Mouse (Mus musculus): Measurements from ENCODE around the gene Zfp748. TPM values are rescaled to one million over a fixed set of nuclear protein-coding genes. Genes with fewer than 3 reads are reported as not detected.

Zfp748 gene
- polyA plus RNA-seq (2014; fragmentation: Nextera tagmentation; extraction: Ambion mirVana) = 18.6 and 22.3 TPM in 2 replicates

DNA sequence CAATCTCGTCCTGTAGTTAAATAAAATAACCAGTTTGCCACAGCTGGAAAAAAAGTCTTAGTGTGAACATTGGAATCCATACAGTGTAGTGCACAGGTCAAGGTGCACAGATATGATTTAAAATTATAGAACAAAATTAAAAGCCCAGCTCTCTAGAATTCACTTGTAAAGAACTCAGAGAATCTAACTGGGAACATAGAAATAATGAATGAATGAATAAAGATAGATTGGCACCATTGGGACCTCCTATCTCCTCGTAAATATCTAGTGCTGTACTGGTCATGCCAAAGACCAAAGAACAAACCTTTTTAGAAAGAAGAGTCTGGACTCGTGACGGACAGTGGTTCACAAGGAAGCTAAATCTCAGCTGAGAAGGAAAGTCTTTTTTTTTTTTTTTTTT lies at the start of gene Zfp748:
Gene Zfp748, minus strand, starts transcription at position 101 of the 400 bp plus-strand sequence.
- WGBS = 81% methylated on average over 4 of the region's 4 CpGs
- Histone ChIP-seq H3K9ac (ENCODE audit: low read length) (peak within 1 kb of the TSS; percentile 92), H3K27ac (ENCODE audit: low read depth, low read length) (peak within 1 kb of the TSS; percentile 75; the same call in 1 of the 2 replicates), H3K27me3 (replicated peaks; ENCODE audit: control insufficient read depth, insufficient read depth, low read length) (no peaks in the 10 kb centered on the region), H3K9me3 (replicated peaks; ENCODE audit: control insufficient read depth, low read length) (no peaks in the 10 kb centered on the region), H3K36me3 (ENCODE audit: control insufficient read depth, insufficient read depth, low read length) (no peaks in the 10 kb centered on the region), H3K4me2 (ENCODE audit: low read length) (peak within 1 kb of the TSS; percentile 61), H3K4me1 (ENCODE audit: control insufficient read depth, insufficient read depth, low read length) (peaks cover 8% of the 10 kb centered on the region), H3K4me3 (ENCODE audit: low read depth, low read length) (peak within 1 kb of the TSS; percentile 82)
- ATAC-seq (no peak), DNase-seq (ENCODE audit: low spot score) (no peak)

- no peaks in the 10 kb centered on the region for H3K4me1 ChIP-seq (ENCODE audit: control insufficient read depth, insufficient read depth, low read length)
- DNase-seq (ENCODE audit: low spot score) = no peak
- no peak overlapping the region for H3K9ac ChIP-seq (ENCODE audit: low read length)
- no peak for ATAC-seq
- H3K27me3 ChIP-seq (replicated peaks; ENCODE audit: control insufficient read depth, insufficient read depth, low read length) = no peaks in the 10 kb centered on the region
- no peak overlapping the region for H3K4me2 ChIP-seq (ENCODE audit: low read length)
- 74% methylated on average over 5 of the region's 5 CpGs for WGBS
- no peak overlapping the region for H3K27ac ChIP-seq (ENCODE audit: low read depth, low read length)
- no peak overlapping the region for H3K4me3 ChIP-seq (ENCODE audit: low read depth, low read length)
- no peaks in the 10 kb centered on the region for H3K36me3 ChIP-seq (ENCODE audit: control insufficient read depth, insufficient read depth, low read length)
- H3K9me3 ChIP-seq (replicated peaks; ENCODE audit: control insufficient read depth, low read length) = no peaks in the 10 kb centered on the region
These were observed 19.1 kb upstream of the Zfp748 start for GRCm38 (mm10) chr13:67572591-67573189.

GRCm38 (mm10) chr13:67552505-67553346 lies 904 bp downstream of the Zfp748 start:
- Histone ChIP-seq H3K27me3 (replicated peaks; ENCODE audit: control insufficient read depth, insufficient read depth, low read length) (no peaks in the 10 kb centered on the region), H3K9me3 (replicated peaks; ENCODE audit: control insufficient read depth, low read length) (no peaks in the 10 kb centered on the region), H3K4me1 (ENCODE audit: control insufficient read depth, insufficient read depth, low read length) (peaks cover 8% of the 10 kb centered on the region), H3K27ac (ENCODE audit: low read depth, low read length) (peak overlapping the region; percentile 75; the same call in 1 of the 2 replicates), H3K4me3 (ENCODE audit: low read depth, low read length) (peak overlapping the region; percentile 82), H3K36me3 (ENCODE audit: control insufficient read depth, insufficient read depth, low read length) (no peaks in the 10 kb centered on the region), H3K4me2 (ENCODE audit: low read length) (peak overlapping the region; percentile 61), H3K9ac (ENCODE audit: low read length) (peak overlapping the region; percentile 92)
- peak; percentile 97 for DNase-seq (ENCODE audit: low spot score)
- under 1% methylated on average over 44 of the region's 44 CpGs for WGBS
- ATAC-seq = peak; percentile 99

- Histone ChIP-seq H3K9ac (ENCODE audit: low read length) (no peak overlapping the region), H3K4me2 (ENCODE audit: low read length) (no peak overlapping the region), H3K27ac (ENCODE audit: low read depth, low read length) (no peak overlapping the region), H3K9me3 (replicated peaks; ENCODE audit: control insufficient read depth, low read length) (no peaks in the 10 kb centered on the region), H3K36me3 (ENCODE audit: control insufficient read depth, insufficient read depth, low read length) (peaks cover 42% of the 10 kb centered on the region), H3K27me3 (replicated peaks; ENCODE audit: control insufficient read depth, insufficient read depth, low read length) (no peaks in the 10 kb centered on the region), H3K4me1 (ENCODE audit: control insufficient read depth, insufficient read depth, low read length) (no peaks in the 10 kb centered on the region), H3K4me3 (ENCODE audit: low read depth, low read length) (no peak overlapping the region)
- no peak for ATAC-seq
- WGBS = 83% methylated on average over 1 of the region's 1 CpGs
- DNase-seq (ENCODE audit: low spot score) = no peak
These were observed 7.7 kb downstream of the Zfp748 start for GRCm38 (mm10) chr13:67545941-67546340.

- H3K27me3 ChIP-seq (replicated peaks; ENCODE audit: control insufficient read depth, insufficient read depth, low read length) = no peaks in the 10 kb centered on the region
- H3K9ac ChIP-seq (ENCODE audit: low read length) = no peak overlapping the region
- no peak overlapping the region for H3K4me3 ChIP-seq (ENCODE audit: low read depth, low read length)
- ATAC-seq = no peak
- no peak for DNase-seq (ENCODE audit: low spot score)
- H3K27ac ChIP-seq (ENCODE audit: low read depth, low read length) = no peak overlapping the region
- no peaks in the 10 kb centered on the region for H3K36me3 ChIP-seq (ENCODE audit: control insufficient read depth, insufficient read depth, low read length)
- no peak overlapping the region for H3K4me2 ChIP-seq (ENCODE audit: low read length)
- 77% methylated on average over 3 of the region's 3 CpGs for WGBS
- no peaks in the 10 kb centered on the region for H3K9me3 ChIP-seq (replicated peaks; ENCODE audit: control insufficient read depth, low read length)
- peaks cover 11% of the 10 kb centered on the region; the same call in 1 of the 2 replicates for H3K4me1 ChIP-seq (ENCODE audit: control insufficient read depth, insufficient read depth, low read length)
These were observed 26.4 kb downstream of the Zfp748 start for GRCm38 (mm10) chr13:67527049-67527730.

- Histone ChIP-seq H3K4me2 (ENCODE audit: low read length) (peak within 1 kb of the TSS; percentile 73), H3K9me3 (replicated peaks; ENCODE audit: control insufficient read depth, low read length) (no peaks in the 10 kb centered on the region), H3K36me3 (ENCODE audit: control insufficient read depth, insufficient read depth, low read length) (peaks cover 2% of the 10 kb centered on the region; the same call in 1 of the 2 replicates), H3K27me3 (replicated peaks; ENCODE audit: control insufficient read depth, insufficient read depth, low read length) (no peaks in the 10 kb centered on the region), H3K27ac (ENCODE audit: low read depth, low read length) (0 out of 2 replicates have a peak within 1 kb of the TSS, but pooled peaks have one; percentile 45), H3K4me1 (ENCODE audit: control insufficient read depth, insufficient read depth, low read length) (peaks cover 11% of the 10 kb centered on the region; the same call in 1 of the 2 replicates), H3K4me3 (ENCODE audit: low read depth, low read length) (peak within 1 kb of the TSS; percentile 80), H3K9ac (ENCODE audit: low read length) (peak within 1 kb of the TSS; percentile 83)
- DNase-seq (ENCODE audit: low spot score) (peak; percentile 98), ATAC-seq (peak; percentile 99)
- under 1% methylated on average over 27 of the region's 27 CpGs for WGBS
These were observed 27.7 kb downstream of the Zfp748 start, which contains the start of the genes Gm26965 and Zfp87 for GRCm38 (mm10) chr13:67525753-67526410. Gene Gm26965 (minus strand): TSS chr13:67526151. Gene Zfp87 (minus strand): TSS chr13:67526177.

DNA sequence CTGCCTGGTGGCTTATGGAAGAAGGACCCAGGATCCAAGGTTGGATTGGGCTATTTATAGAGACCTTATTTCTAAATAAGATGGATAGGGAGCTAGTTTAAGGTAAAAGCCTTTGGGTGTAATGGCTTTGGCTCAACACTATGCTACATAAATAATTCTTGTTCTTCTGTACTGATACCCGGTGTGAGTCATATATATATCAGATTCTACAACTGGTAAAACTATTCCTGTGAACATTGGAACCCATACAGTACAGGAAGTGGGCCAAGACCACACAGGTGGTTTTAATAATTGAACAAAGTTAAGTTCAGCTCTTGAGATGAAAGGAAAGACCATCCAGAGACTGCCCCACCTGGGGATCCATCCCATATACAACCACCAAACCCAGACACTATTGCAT lies 52.7 kb downstream of the Zfp748 start:
- Histone ChIP-seq H3K27ac (ENCODE audit: low read depth, low read length) (no peak overlapping the region), H3K9ac (ENCODE audit: low read length) (no peak overlapping the region), H3K9me3 (replicated peaks; ENCODE audit: control insufficient read depth, low read length) (no peaks in the 10 kb centered on the region), H3K4me2 (ENCODE audit: low read length) (no peak overlapping the region), H3K4me3 (ENCODE audit: low read depth, low read length) (no peak overlapping the region), H3K36me3 (ENCODE audit: control insufficient read depth, insufficient read depth, low read length) (0 out of 2 replicates have a peak, but pooled peaks cover 2% of the 10 kb centered on the region), H3K4me1 (ENCODE audit: control insufficient read depth, insufficient read depth, low read length) (peaks cover 8% of the 10 kb centered on the region), H3K27me3 (replicated peaks; ENCODE audit: control insufficient read depth, insufficient read depth, low read length) (no peaks in the 10 kb centered on the region)
- WGBS = 89% methylated on average over 1 of the region's 1 CpGs
- ATAC-seq = peak; percentile 22
- DNase-seq (ENCODE audit: low spot score) = no peak

GRCm38 (mm10) chr13:67500084-67500719 lies 53.4 kb downstream of the Zfp748 start, which contains the start of gene Zfp58:
Gene Zfp58 (minus strand): TSS chr13:67500555.
- Histone ChIP-seq H3K27ac (ENCODE audit: low read depth, low read length) (no peak within 1 kb of the TSS), H3K4me1 (ENCODE audit: control insufficient read depth, insufficient read depth, low read length) (peaks cover 8% of the 10 kb centered on the region), H3K9ac (ENCODE audit: low read length) (peak within 1 kb of the TSS; percentile 72), H3K36me3 (ENCODE audit: control insufficient read depth, insufficient read depth, low read length) (0 out of 2 replicates have a peak, but pooled peaks cover 2% of the 10 kb centered on the region), H3K4me2 (ENCODE audit: low read length) (peak within 1 kb of the TSS; percentile 80), H3K27me3 (replicated peaks; ENCODE audit: control insufficient read depth, insufficient read depth, low read length) (no peaks in the 10 kb centered on the region), H3K9me3 (replicated peaks; ENCODE audit: control insufficient read depth, low read length) (no peaks in the 10 kb centered on the region), H3K4me3 (ENCODE audit: low read depth, low read length) (peak within 1 kb of the TSS; percentile 69)
- ATAC-seq = peak; percentile 99
- peak; percentile 96 for DNase-seq (ENCODE audit: low spot score)
- WGBS = under 1% methylated on average over 22 of the region's 22 CpGs
